Mouse (Mus musculus): ENCODE measurements at regions not wholly inside any gene's neighbourhood (a gene's known extent, or its start where the extent isn't known, plus 50 kb on each side); places are given as distances from the start of the nearest gene placed in this dataset.
"Not testable (repeated sequence)": the region's sequence is repeated elsewhere in the genome, so short reads cannot be mapped to it uniquely, and the experiment has no call there.

- no peak for DNase-seq (ENCODE audit: low read depth)
These were observed 62.9 kb upstream of the Bet1 start for GRCm38 (mm10) chr6:4149663-4150062.

GRCm38 (mm10) chr6:4158293-4158692 is 71.5 kb upstream of the Bet1 start:
- no peak for DNase-seq (ENCODE audit: low read depth)

GRCm38 (mm10) chr6:4163733-4164132 is 77.0 kb upstream of the Bet1 start:
- no peak for DNase-seq (ENCODE audit: low read depth)

GRCm38 (mm10) chr6:4167112-4167511 is 80.3 kb upstream of the Bet1 start:
- no peak for DNase-seq (ENCODE audit: low read depth)

DNA sequence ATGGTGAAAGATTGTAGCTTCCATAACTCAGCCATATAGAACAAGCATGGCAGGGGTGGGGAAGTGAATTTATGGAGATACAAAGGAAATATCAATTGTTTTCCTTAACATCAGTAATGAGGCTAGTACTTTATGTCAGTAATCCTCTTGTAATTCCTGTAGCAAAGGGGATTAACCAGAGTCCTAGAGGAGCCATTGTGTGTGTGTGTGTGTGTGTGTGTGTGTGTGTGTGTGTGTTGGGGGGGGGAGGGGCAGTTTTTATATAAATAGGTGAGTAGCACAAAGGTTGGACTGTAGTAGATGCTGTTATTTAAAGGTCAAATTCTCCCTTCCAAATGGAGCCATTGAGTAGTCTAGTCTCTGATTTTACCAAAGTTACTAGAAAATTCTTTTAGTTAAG is 81.0 kb upstream of the Bet1 start:
- DNase-seq (ENCODE audit: low read depth): no peak

DNA sequence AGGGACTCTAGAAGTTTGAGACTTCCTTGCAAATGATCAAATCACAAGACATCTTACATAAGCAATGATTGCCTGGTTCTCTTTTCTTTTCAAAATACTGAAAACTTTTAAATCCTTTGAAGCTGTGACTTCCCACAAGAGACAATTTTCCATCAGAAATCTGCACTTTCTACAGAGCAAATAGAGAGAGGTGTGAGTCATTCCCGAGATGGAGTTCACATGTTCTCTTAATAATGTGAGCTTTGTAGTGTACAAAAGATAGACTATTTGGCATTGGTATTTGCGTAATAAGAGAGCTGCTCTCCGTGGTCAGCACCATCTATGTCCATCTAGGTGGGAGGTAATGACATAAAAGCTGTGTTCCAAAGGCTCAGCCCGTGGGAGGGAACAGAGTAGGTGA is 84.8 kb upstream of the Bet1 start:
- DNase-seq (ENCODE audit: low read depth): no peak

GRCm38 (mm10) chr6:4187683-4188082 is 100.9 kb upstream of the Bet1 start:
- no peak for DNase-seq (ENCODE audit: low read depth)

DNA sequence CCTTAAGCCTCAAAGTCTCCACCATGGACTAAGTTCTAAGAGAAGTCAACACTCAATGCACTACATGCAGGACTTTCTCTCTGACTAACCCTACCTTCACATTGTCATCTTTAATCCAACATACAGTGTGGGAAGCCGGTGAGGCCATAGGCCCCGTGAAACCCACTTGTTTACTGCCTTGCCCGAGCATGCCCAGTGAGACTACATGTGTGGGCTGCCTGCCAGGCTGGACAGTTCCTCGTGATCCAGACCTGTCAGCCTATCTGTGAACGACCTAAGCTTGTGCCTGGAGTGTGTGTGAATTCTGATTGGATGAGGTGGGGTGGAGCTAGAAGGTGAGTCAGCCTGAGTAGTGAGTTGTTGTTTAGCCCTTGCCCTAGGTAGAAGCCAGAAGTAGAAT is 104.2 kb upstream of the Bet1 start:
- DNase-seq (ENCODE audit: low read depth): not testable (repeated sequence)

DNA sequence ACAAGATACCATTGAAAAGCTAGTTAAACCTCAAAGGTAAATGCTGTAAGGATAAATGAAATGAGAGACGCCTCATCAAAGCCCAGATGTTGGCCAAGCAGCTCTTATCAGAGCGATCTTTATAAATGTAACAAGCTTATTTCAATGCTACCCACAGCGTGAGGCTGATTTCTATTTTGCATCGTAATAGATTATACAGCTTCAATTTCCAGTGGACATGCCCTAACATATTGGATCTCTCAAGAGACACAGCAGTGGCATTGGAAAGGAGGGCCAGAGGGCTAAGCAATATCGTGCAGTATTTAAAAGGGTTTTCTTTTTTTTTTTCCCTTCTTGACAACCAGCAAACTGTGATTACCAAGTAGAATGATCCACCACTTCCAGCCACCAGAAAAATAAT is 106.5 kb upstream of the Bet1 start:
- no peak for DNase-seq (ENCODE audit: low read depth)

DNA sequence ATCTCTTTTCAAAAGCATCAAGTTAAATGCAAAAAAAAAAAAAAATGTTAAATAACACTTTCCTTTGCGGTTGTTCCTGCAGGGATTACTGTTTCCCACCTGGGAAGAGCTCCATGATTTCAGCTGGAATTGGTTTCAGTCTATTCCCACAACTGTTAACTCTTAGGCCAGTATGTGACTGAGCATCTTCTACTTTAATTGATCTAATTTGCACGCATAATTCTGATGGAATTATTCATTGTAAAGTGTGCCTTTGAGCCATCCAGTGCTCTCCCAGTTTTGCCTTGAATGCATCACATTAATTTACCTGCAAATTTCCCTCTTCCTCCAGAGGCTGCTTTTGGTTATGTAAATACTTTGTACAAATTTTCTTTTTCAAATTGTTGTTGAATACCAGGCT is 114.4 kb upstream of the Bet1 start:
- DNase-seq (ENCODE audit: low read depth): no peak

- DNase-seq (ENCODE audit: low read depth): no peak
These were observed 118.9 kb upstream of the Bet1 start for GRCm38 (mm10) chr6:4205681-4206080.

DNA sequence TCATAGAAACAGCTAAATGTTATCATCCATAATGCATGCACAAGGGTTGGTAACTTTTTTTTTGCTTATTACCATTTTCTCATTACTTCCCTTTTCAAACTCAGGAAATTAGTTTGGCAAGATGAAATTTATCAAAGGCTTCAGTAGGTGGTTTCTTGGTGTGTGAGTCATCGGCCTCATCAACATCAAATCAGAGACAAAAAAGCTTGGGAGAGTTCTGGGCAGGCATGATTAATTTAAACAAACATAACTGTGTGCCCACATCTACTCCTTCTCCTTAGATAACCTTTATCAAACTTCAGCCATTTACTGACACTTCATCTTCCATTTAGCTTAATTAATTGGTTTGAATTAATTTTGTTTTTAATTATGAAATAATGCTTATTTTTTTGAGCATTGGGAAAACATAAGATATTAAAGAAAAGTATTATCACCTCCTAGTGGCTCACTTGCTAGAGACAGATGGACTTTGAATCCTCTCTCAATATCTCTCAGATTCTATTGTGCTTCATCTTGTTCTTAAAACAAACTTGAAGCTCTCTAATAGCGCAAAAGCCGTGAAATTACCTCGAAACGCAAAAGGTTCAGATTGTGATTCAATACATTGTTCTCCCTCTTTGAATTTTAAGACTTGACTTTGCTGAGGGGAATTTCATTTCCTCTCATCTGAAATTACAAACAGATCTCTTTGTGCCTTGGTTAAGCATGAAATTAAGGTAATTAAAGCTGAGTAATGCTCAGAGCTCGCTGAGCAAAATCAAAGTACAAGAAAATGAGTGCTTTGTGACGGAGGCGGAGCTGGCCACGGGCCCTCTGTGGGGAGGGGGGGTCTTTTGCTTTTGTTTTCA is 158.7 kb upstream of the Bet1 start:
- DNase-seq (ENCODE audit: low read depth): no peak

- DNase-seq (ENCODE audit: low read depth): no peak
These were observed 159.3 kb upstream of the Bet1 start for GRCm38 (mm10) chr6:4246113-4246419.

- no peak for DNase-seq (ENCODE audit: low read depth)
These were observed 189.8 kb upstream of the Bet1 start for GRCm38 (mm10) chr6:4276607-4277006.

- no peak for DNase-seq (ENCODE audit: low read depth)
These were observed 190.6 kb upstream of the Bet1 start for GRCm38 (mm10) chr6:4277245-4277890.

GRCm38 (mm10) chr6:4291380-4291779 is 204.6 kb upstream of the Bet1 start:
- DNase-seq (ENCODE audit: low read depth): no peak

- DNase-seq (ENCODE audit: low read depth): not testable (repeated sequence)
These were observed 201.2 kb upstream of the Col1a2 start for GRCm38 (mm10) chr6:4303410-4303809.

GRCm38 (mm10) chr6:4349953-4350352 is 154.7 kb upstream of the Col1a2 start:
- DNase-seq (ENCODE audit: low read depth): no peak

- DNase-seq (ENCODE audit: low read depth): no peak
These were observed 142.4 kb upstream of the Col1a2 start for GRCm38 (mm10) chr6:4362220-4362619.

GRCm38 (mm10) chr6:4375465-4376037 is 129.1 kb upstream of the Col1a2 start:
- no peak for DNase-seq (ENCODE audit: low read depth)

DNA sequence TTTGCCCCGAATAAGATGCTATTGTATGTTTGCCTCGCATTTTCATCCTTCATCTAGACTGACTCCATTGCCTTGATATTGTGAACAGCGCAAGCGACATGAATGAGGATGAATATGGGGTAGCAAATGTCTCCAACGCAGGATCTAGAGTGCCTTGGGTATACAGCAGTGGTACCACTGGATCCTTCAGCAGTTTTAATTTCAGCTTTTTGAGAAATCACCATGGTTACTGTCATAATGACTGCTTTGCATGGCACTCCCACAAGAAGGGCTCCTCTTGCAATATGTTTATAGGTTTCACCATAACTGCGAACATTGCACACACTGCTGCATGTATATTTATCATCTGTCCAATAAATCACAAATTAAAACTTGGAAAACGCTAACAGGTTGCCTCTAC is 107.8 kb upstream of the Col1a2 start:
- no peak for DNase-seq (ENCODE audit: low read depth)

DNA sequence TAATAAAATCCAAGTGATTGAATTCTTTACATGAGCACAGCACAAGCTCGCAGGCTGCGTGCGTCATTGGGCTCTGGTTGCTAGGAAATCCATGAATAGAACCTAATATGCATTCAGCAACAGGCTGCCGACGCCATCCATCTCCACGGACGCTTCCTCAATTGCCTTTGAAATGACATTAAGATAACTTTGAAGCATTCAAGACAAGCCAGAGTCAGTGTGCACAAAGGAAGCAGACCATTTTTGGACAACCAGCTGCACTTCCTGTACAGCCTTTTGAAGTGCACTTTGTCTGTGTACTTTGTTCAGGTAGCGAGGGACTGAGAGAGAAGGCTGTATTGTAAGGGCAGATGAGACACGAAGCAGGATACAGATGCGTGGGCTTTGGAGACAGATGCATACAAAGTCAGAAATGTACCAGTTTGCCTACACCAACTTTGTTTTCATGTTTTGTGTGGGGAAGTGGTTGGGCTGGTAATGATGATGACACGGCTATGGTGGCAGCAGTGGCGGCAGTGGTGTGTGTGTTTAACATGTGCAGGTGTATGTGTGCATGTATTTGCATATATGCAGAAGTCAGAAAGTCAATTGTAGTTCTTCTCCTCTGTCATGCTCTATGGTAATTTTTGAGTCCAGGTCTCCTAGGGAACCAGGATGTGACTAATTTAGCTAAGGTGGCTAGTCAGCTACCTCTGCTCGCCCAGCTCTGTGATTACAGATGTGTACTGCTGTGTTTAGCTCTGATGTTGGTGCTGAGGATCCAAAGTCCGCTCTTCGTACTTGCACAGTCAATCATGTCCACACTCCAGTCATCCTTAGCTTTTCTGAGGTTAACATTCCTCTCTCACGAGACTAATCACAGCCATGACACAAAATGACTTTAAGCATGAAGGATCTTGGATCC is 106.7 kb upstream of the Col1a2 start:
- no peak for DNase-seq (ENCODE audit: low read depth)

- no peak for DNase-seq (ENCODE audit: low read depth)
These were observed 106.0 kb upstream of the Col1a2 start for GRCm38 (mm10) chr6:4398599-4398980.
